Mouse (Mus musculus) kidney, adult 18-20 months (tissue): ENCODE data around the gene Emc7.
"Not testable (repeated sequence)": the region's sequence is repeated elsewhere in the genome, so short reads cannot be mapped to it uniquely, and the experiment has no call there.

Experiments used
- DNase-seq: peaks from one replicate; pipeline ENCODE4 v3.0.0; 2021

The Emc7 gene

GRCm38 (mm10) chr2:112454862-112455564 is at the start of gene Emc7:
Gene Emc7, plus strand, starts transcription at chr2:112454997.
- DNase-seq = peak; percentile 97

- DNase-seq = no peak
Observed at GRCm38 (mm10) chr2:112407030-112407429, 47.8 kb upstream of the Emc7 start.

DNA sequence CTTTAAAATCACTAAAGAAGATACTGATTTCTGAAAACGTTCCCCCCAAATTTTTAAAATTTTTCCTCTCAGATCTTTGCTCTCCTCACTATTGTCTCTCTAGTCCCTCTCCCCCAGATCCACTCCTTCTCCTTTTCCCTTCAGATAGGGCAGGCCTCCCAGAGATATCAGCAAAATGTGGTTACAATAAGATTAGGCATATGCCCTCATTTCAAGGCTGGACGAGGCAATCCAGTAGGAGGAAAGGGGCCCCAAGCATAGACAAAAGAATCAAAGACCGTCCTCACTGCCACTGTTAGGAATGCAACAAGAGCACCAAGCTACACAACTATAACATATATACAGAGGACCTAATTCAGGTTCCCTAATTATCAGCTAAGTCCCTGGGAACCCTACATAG is 29.5 kb upstream of the Emc7 start:
- no peak for DNase-seq

DNA sequence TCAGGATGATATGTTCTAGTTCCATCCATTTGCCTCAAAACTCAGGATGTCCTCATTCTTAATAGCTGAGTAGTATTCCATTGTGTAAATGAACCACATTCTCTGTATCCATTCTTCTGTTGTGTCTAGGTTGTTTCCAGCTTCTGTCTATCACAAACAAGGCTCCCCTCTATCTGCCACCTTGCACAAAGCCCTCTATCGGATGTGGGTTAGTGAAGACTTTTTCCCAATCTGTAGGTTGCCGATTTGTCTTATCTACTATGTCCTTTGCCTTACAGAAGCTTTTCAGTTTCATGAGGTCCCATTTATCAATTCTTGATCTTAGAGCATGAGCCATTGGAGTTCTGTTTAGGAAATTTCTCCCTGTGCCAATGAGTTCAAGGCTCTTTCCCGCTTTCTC is 26.3 kb upstream of the Emc7 start:
- not testable (repeated sequence) for DNase-seq

GRCm38 (mm10) chr2:112429665-112430064 is 25.1 kb upstream of the Emc7 start:
- DNase-seq = no peak

- no peak for DNase-seq
Observed at GRCm38 (mm10) chr2:112430403-112430802, 24.4 kb upstream of the Emc7 start.

DNA sequence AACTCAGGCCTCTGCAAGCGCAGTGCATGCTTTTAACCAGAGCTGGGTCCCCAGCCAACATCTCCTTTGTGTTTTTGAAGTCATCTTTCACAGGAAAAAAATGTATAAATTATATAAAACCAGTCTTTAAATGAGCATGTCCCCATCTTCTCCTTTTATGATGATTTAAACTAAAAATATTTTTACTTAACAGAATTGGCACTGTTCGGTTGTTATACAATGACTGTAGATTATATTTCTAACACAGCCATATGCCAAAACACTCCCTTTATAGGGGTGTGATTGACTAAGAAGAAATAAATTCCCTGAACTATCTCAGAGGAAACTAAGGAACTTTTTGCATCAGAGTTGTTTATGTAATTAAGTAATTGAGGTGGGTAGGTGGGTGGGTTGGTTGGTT is 22.3 kb upstream of the Emc7 start:
- no peak for DNase-seq

DNA sequence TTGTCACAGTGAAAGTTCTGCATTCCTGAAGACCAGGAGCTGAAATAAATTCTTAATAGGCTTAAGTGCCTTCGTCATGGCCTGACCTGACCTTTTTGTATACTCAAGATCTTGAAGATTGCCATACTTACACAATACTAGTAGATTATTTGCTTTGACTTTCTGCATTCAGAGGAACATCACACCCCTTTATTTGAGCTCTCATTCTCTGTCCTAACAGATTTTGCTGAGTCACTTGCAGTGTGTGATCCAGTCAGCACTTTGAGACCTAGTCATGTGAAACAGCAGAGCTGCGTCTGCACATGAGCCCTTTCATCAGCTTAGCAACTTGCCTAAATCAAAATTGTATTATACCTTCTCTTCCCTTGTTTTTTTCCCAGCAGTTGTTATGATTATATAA is 21.4 kb upstream of the Emc7 start:
- no peak for DNase-seq

GRCm38 (mm10) chr2:112436292-112436691 is 18.5 kb upstream of the Emc7 start:
- no peak for DNase-seq

- no peak for DNase-seq
Observed at GRCm38 (mm10) chr2:112437589-112437988, 17.2 kb upstream of the Emc7 start.

GRCm38 (mm10) chr2:112443491-112443890 is 11.3 kb upstream of the Emc7 start:
- DNase-seq = no peak

- no peak for DNase-seq
Observed at GRCm38 (mm10) chr2:112445511-112445910, 9.3 kb upstream of the Emc7 start.

DNA sequence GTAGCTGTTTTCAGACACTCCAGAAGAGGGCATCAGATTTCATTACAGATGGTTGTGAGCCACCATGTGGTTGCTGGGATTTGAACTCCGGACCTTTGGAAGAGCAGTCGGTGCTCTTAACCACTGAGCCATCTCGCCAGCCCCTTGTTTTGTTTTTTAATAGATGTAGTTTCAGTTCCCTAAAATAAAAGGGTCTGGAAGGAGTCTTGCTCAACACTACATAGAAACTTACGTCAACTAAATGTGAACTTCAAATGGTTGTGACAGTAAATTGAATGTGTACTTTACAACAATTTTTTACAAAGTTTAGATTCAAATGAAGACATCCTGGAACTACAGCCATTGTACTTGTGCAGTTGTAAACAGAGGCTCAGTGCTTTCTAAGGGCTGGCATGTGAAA is 6.8 kb upstream of the Emc7 start:
- DNase-seq = not testable (repeated sequence)

DNA sequence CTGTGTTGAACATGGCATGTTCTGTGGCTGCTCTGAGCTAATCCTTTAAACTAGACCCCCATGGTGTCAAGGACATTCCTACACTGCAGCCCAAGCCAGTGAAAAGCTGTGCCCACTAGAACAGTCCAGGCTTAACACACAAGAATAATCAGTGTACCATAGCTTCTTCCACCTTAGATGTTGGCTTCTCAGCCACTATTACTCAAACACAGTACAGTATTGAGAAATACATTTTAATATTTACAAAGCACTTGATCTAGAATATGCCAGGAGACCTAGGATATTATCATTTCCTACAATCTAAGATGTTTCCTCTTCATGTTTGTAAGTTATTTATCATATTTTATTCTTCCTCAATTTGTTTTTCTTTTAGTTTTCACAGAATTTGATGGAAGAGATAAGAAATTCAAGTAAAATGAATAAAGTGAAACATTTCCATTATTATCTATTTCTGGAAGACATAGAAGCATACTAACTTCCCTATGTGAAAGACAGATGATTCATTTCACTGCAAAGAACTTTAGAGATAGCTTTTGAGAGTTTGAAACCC is 6.2 kb upstream of the Emc7 start:
- DNase-seq = no peak

GRCm38 (mm10) chr2:112449597-112450296 is 5.0 kb upstream of the Emc7 start:
- DNase-seq = no peak

- DNase-seq = not testable (repeated sequence)
Observed at GRCm38 (mm10) chr2:112452513-112452912, 2.3 kb upstream of the Emc7 start.

GRCm38 (mm10) chr2:112454125-112454861 is 504 bp upstream of the Emc7 start:
- no peak for DNase-seq

DNA sequence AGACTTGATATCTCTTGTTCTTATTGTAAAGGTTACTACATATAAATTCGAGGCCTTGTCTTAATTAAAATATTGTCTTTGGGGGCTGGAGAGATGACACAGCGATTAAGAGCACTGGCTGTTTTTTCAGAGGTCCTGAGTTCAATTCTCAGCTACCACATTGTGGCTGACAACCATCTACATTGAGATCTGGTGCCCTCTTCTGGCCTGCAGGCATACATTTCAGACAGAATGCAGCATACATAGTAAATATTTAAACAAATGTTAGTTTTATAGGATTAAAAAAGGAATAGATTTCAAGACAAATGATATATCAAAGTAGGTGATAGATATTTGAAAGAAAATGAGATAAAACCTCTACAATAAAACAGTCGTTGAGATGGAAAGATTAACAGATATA is 5.8 kb downstream of the Emc7 start:
- no peak for DNase-seq

- DNase-seq = no peak
Observed at GRCm38 (mm10) chr2:112469542-112469941, 14.7 kb downstream of the Emc7 start.

DNA sequence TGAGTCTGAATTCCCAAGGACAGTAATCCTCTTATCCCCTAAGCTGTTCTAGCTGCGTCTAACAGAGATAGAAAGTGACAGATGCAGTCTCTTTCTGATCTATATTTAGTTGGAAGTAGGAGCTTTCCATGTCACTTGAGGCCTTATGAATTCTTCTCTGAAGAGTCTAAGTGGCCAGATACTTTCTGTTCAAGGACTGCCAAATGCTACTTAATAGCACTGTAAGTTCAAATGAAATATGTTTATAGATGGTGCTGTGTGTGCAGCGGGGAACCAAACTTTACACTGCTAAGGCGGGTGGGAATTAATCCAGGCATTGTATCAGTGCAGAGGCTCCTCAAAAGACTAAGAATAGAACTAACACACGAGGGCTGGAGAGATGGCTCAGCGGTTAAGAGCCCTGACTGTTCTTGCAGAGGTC is 16.2 kb downstream of the Emc7 start:
- no peak for DNase-seq

GRCm38 (mm10) chr2:112472076-112472475 is 17.3 kb downstream of the Emc7 start:
- no peak for DNase-seq

GRCm38 (mm10) chr2:112474997-112475724 is 20.4 kb downstream of the Emc7 start:
- DNase-seq = no peak

- no peak for DNase-seq
Observed at GRCm38 (mm10) chr2:112476554-112476953, 21.8 kb downstream of the Emc7 start.
